ENCODE assay signal across 8 mouse cellular contexts in the genomic region with DNA sequence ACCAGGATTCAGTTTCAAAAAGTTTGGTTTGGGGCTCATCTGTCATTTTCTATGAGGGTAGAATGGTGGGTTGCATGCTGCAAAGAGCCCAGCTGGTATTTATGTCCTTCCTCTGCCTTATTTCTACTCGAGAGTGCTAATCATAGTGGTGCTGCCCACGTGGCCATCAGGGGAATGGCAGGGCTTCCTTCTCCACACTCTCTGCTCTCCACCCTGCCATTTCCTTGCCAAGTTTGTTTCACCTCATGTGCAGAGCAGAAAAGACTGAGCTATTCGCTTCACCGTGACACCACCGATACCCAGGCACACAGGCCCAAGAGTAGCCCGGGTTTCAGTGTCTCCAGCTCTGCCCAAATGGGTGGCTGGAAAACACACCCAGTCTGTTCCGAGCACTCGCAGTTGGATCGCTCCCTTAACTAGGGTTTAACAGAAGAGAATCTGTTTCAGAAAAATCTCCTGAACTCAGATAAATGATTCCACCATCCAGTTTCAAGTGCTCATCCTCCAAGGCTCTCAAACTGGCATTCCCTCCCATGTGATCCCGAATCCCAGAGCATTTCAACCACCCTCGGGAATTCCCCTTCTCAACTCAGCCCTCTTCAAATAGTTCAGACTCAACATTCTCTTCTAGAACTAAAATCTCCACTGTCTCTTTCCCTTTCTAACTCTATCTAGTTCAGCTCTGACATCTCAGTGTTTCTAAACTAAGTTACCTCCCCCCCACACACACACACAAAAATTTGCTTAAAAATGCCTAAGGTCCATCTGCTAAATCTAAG.
A peak's percentile ranks its signal among the peaks of the same experiment; 100 is the strongest.
DNase-seq lines count a peak whose midpoint lies in the region; ATAC-seq lines count a peak whose summit lies in the region.

No protein-coding gene starts in this region.

- H3K4me2 ChIP-seq in forebrain, embryonic 13.5 days, result no peak overlapping the region
- no peak overlapping the region for H3K4me2 ChIP-seq in forebrain, embryonic 12.5 days
- H3K4me2 ChIP-seq in forebrain, embryonic 16.5 days (ENCODE audit: low read length), result no peak overlapping the region
- no peak overlapping the region for H3K4me2 ChIP-seq in lung, embryonic 15.5 days
- H3K4me2 ChIP-seq in midbrain, embryonic 13.5 days (replicated peaks), result no peak overlapping the region

- H3K36me3 ChIP-seq in forebrain, embryonic 13.5 days (ENCODE audit: poor library complexity, severe bottlenecking), result peaks cover 13% of the 10 kb centered on the region
- peaks cover 12% of the 10 kb centered on the region for H3K36me3 ChIP-seq in forebrain, embryonic 12.5 days (replicated peaks)
- peaks cover 4% of the 10 kb centered on the region; the same call in 1 of the 2 replicates for H3K36me3 ChIP-seq in forebrain, embryonic 16.5 days (ENCODE audit: control insufficient read depth, insufficient read depth)
- peaks cover 14% of the 10 kb centered on the region; the same call in 1 of the 2 replicates for H3K36me3 ChIP-seq in lung, embryonic 15.5 days
- peaks cover 10% of the 10 kb centered on the region; the same call in 1 of the 2 replicates for H3K36me3 ChIP-seq in midbrain, embryonic 13.5 days

- 83% methylated on average over 11 of the region's 11 CpGs for WGBS in forebrain, embryonic 13.5 days
- WGBS in forebrain, embryonic 12.5 days, result 81% methylated on average over 11 of the region's 11 CpGs
- WGBS in forebrain, embryonic 16.5 days, result 75% methylated on average over 11 of the region's 11 CpGs
- 61% methylated on average over 11 of the region's 11 CpGs for WGBS in lung, embryonic 15.5 days
- WGBS in midbrain, embryonic 13.5 days, result 83% methylated on average over 11 of the region's 11 CpGs

- H3K9me3 ChIP-seq in forebrain, embryonic 13.5 days (replicated peaks), result no peaks in the 10 kb centered on the region
- H3K9me3 ChIP-seq in forebrain, embryonic 12.5 days, result no peaks in the 10 kb centered on the region
- H3K9me3 ChIP-seq in forebrain, embryonic 16.5 days (ENCODE audit: control insufficient read depth, low read length), result no peaks in the 10 kb centered on the region
- H3K9me3 ChIP-seq in lung, embryonic 15.5 days, result no peaks in the 10 kb centered on the region
- no peaks in the 10 kb centered on the region for H3K9me3 ChIP-seq in midbrain, embryonic 13.5 days

- H3K27me3 ChIP-seq in forebrain, embryonic 13.5 days, result no peaks in the 10 kb centered on the region
- H3K27me3 ChIP-seq in forebrain, embryonic 12.5 days, result no peaks in the 10 kb centered on the region
- no peaks in the 10 kb centered on the region for H3K27me3 ChIP-seq in forebrain, embryonic 16.5 days (replicated peaks; ENCODE audit: control insufficient read depth, insufficient read depth, low read length)
- no peaks in the 10 kb centered on the region for H3K27me3 ChIP-seq in lung, embryonic 15.5 days
- no peaks in the 10 kb centered on the region for H3K27me3 ChIP-seq in midbrain, embryonic 13.5 days

- 0 out of 2 replicates have a peak, but pooled peaks have one; percentile 41 for ATAC-seq in forebrain, embryonic 13.5 days
- ATAC-seq in forebrain, embryonic 12.5 days (ENCODE audit: low FRiP score), result no peak
- ATAC-seq in forebrain, embryonic 16.5 days, result peak; percentile 45; the same call in 1 of the 2 replicates
- ATAC-seq in lung, embryonic 15.5 days (ENCODE audit: borderline replicate concordance, extremely low read depth, low FRiP score, low TSS enrichment), result 0 out of 2 replicates have a peak, but pooled peaks have one; percentile 57
- no peak for ATAC-seq in midbrain, embryonic 13.5 days

- H3K4me3 ChIP-seq in forebrain, embryonic 13.5 days, result no peak overlapping the region
- H3K4me3 ChIP-seq in forebrain, embryonic 12.5 days (replicated peaks), result no peak overlapping the region
- H3K4me3 ChIP-seq in forebrain, embryonic 16.5 days (replicated peaks; ENCODE audit: low read length), result no peak overlapping the region
- no peak overlapping the region for H3K4me3 ChIP-seq in lung, embryonic 15.5 days
- H3K4me3 ChIP-seq in midbrain, embryonic 13.5 days (replicated peaks), result no peak overlapping the region

- peaks cover 19% of the 10 kb centered on the region for H3K4me1 ChIP-seq in forebrain, embryonic 13.5 days
- H3K4me1 ChIP-seq in forebrain, embryonic 12.5 days, result peaks cover 12% of the 10 kb centered on the region
- H3K4me1 ChIP-seq in forebrain, embryonic 16.5 days (replicated peaks; ENCODE audit: control insufficient read depth, insufficient read depth, low read length), result peaks cover 14% of the 10 kb centered on the region
- peaks cover 34% of the 10 kb centered on the region for H3K4me1 ChIP-seq in lung, embryonic 15.5 days
- peaks cover 18% of the 10 kb centered on the region for H3K4me1 ChIP-seq in midbrain, embryonic 13.5 days (replicated peaks)

- no peak overlapping the region for H3K9ac ChIP-seq in forebrain, embryonic 13.5 days
- no peak overlapping the region for H3K9ac ChIP-seq in forebrain, embryonic 12.5 days
- H3K9ac ChIP-seq in forebrain, embryonic 16.5 days (replicated peaks; ENCODE audit: low read depth, low read length), result no peak overlapping the region
- no peak overlapping the region for H3K9ac ChIP-seq in lung, embryonic 15.5 days
- H3K9ac ChIP-seq in midbrain, embryonic 13.5 days (replicated peaks), result no peak overlapping the region

- H3K27ac ChIP-seq in forebrain, embryonic 13.5 days, result no peak overlapping the region
- H3K27ac ChIP-seq in forebrain, embryonic 12.5 days, result no peak overlapping the region
- H3K27ac ChIP-seq in forebrain, embryonic 16.5 days (ENCODE audit: low read length), result no peak overlapping the region
- H3K27ac ChIP-seq in lung, embryonic 15.5 days, result no peak overlapping the region
- no peak overlapping the region for H3K27ac ChIP-seq in midbrain, embryonic 13.5 days

- DNase-seq in kidney, postnatal 36 days, result peak; percentile 39 to 46
- DNase-seq in kidney, adult 18-20 months, result no peak
- no peak for DNase-seq in right cerebral cortex, postnatal 4 days

Comparison
In these comparisons a context has a peak if more than half of its experiments do, and no peak if none do; other contexts are left out.
1. ATAC-seq: peak in forebrain, embryonic 13.5 days (single experiment), forebrain, embryonic 16.5 days (single experiment) and lung, embryonic 15.5 days (single experiment); none in forebrain, embryonic 12.5 days (single experiment) and midbrain, embryonic 13.5 days (single experiment).
2. DNase-seq: peak in kidney, postnatal 36 days (2 of 2); none in kidney, adult 18-20 months (single experiment) and right cerebral cortex, postnatal 4 days (single experiment).